Mouse (Mus musculus): ENCODE data around the gene Dpp3.
"Not testable (repeated sequence)": the region's sequence is repeated elsewhere in the genome, so short reads cannot be mapped to it uniquely, and the experiment has no call there.

Dpp3 gene

GRCm38 (mm10) chr19:4896780-4897520 is 31.1 kb downstream of the Dpp3 start:
- peak; percentile 57 for DNase-seq (ENCODE audit: low read depth, low spot score)

GRCm38 (mm10) chr19:4891798-4892197 is 36.3 kb downstream of the Dpp3 start:
- no peak for DNase-seq (ENCODE audit: low read depth, low spot score)

GRCm38 (mm10) chr19:4889791-4890190 is 38.3 kb downstream of the Dpp3 start:
- DNase-seq (ENCODE audit: low read depth, low spot score): no peak

GRCm38 (mm10) chr19:4883961-4884360 is 44.1 kb downstream of the Dpp3 start:
- DNase-seq (ENCODE audit: low read depth, low spot score): no peak

- DNase-seq (ENCODE audit: low read depth, low spot score): no peak
These were observed 48.8 kb downstream of the Dpp3 start for GRCm38 (mm10) chr19:4879324-4879703.

- DNase-seq (ENCODE audit: low read depth, low spot score): peak; percentile 91
These were observed 49.4 kb downstream of the Dpp3 start, which contains the start of gene Zdhhc24 for GRCm38 (mm10) chr19:4878405-4879323. Gene Zdhhc24 (plus strand): TSS chr19:4878668.

- no peak for DNase-seq (ENCODE audit: low read depth, low spot score)
These were observed 50.3 kb downstream of the Dpp3 start, which contains the start of gene Actn3 for GRCm38 (mm10) chr19:4877785-4878184. Gene Actn3 (minus strand): TSS chr19:4877909.

GRCm38 (mm10) chr19:4876755-4877154 is 51.3 kb downstream of the Dpp3 start:
- DNase-seq (ENCODE audit: low read depth, low spot score): no peak

GRCm38 (mm10) chr19:4876241-4876640 is 51.8 kb downstream of the Dpp3 start:
- DNase-seq (ENCODE audit: low read depth, low spot score): no peak

GRCm38 (mm10) chr19:4874613-4875012 is 53.5 kb downstream of the Dpp3 start:
- DNase-seq (ENCODE audit: low read depth, low spot score): not testable (repeated sequence)

GRCm38 (mm10) chr19:4865147-4865546 is 62.9 kb downstream of the Dpp3 start:
- DNase-seq (ENCODE audit: low read depth, low spot score): no peak

GRCm38 (mm10) chr19:4863048-4863447 is 65.0 kb downstream of the Dpp3 start:
- DNase-seq (ENCODE audit: low read depth, low spot score): no peak

- no peak for DNase-seq (ENCODE audit: low read depth, low spot score)
These were observed 69.0 kb downstream of the Dpp3 start for GRCm38 (mm10) chr19:4859081-4859480.
